Mouse (Mus musculus) stomach, embryonic 16.5 days (tissue): ENCODE results near the gene Ficd. TPM values are rescaled to one million over a fixed set of nuclear protein-coding genes. Genes with fewer than 3 reads are reported as not detected.

ENCODE experiments used
- ATAC-seq: fragments of 200-750 bp; cut with Nextera tagmentation; 2 replicates; pipeline ENCODE4 v1.8.0; 2017; ENCODE audit warnings: moderate number of reproducible peaks, moderate TSS enrichment; ENCODE audit not compliant: insufficient read depth, low FRiP score
- H3K27ac ChIP-seq: fragments of 300-500 bp; sonication (generic); 2 replicates; pipeline ENCODE4 v1.5.1; 2014; ENCODE audit warnings: low read length
- H3K27me3 ChIP-seq: fragments of 300-500 bp; sonication (generic); 2 replicates; pipeline ENCODE4 v1.6.1; 2014; ENCODE audit warnings: low read length, control low read depth, mixed read lengths; ENCODE audit not compliant: control insufficient read depth, insufficient read depth
- H3K36me3 ChIP-seq: fragments of 300-500 bp; sonication (generic); 2 replicates; pipeline ENCODE4 v1.6.1; 2014; ENCODE audit warnings: low read length; ENCODE audit not compliant: control insufficient read depth, insufficient read depth
- H3K4me1 ChIP-seq: fragments of 300-500 bp; sonication (generic); 2 replicates; pipeline ENCODE4 v1.6.1; 2014; ENCODE audit warnings: low read length, control low read depth, mixed read lengths; ENCODE audit not compliant: control insufficient read depth, insufficient read depth
- H3K4me2 ChIP-seq: fragments of 300-500 bp; sonication (generic); 2 replicates; pipeline ENCODE4 v1.6.1; 2014; ENCODE audit warnings: low read depth, low read length, mixed read lengths
- H3K4me3 ChIP-seq: fragments of 300-500 bp; sonication (generic); replicated peaks from 2 replicates; pipeline ENCODE4 v1.5.1; 2014; ENCODE audit warnings: mild to moderate bottlenecking, low read length
- H3K9ac ChIP-seq: fragments of 300-500 bp; sonication (generic); 2 replicates; pipeline ENCODE4 v1.6.1; 2014; ENCODE audit warnings: low read length
- H3K9me3 ChIP-seq: fragments of 300-500 bp; sonication (generic); replicated peaks from 2 replicates; pipeline ENCODE4 v1.6.1; 2016; ENCODE audit warnings: low read length, control low read depth; ENCODE audit not compliant: control insufficient read depth
- WGBS: fragments of 180-500 bp; shearing (Covaris S2); extraction: QIAGEN DNeasy Blood & Tissue Kit; methylation state at CpG from one replicate; pipeline ENCODE4 v1.1.7; 2014; 5-methylcytosine and 5-hydroxymethylcytosine counted together
- polyA plus RNA-seq: library from polyadenylated mRNA; unstranded; fragments of >200 nt; fragmentation: Nextera tagmentation; extraction: Ambion mirVana; gene quantifications from 2 replicates; pipeline ENCODE4 v1.2.1, GENCODE M21; 2015

Gene Ficd
- polyA plus RNA-seq, 1 experiment from 2014 or later = 7.0 TPM

DNA sequence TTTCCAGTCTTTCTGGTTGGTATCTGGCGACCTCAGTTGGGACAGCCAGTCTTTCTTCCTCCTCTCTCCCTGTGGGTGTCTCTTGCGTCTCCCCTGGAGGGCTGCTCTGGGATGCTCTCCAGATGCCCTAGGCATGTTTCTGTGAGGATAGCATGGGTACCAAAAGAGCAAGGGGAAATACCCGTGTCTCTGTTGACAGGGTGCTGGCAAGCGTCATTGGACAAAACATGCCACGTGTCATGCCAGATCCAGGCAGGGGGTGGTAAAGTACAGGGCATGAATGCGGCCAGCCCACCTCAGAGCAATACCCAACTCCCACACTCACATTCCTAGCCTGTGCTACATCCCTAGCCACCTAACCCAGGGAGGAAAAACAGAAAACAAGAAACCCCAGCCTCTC is 9.0 kb upstream of the Ficd start:
- Histone ChIP-seq H3K27ac (no peak overlapping the region), H3K9me3 (no peaks in the 10 kb centered on the region), H3K27me3 (0 out of 2 replicates have a peak, but pooled peaks cover 2% of the 10 kb centered on the region), H3K36me3 (no peaks in the 10 kb centered on the region), H3K4me2 (no peak overlapping the region), H3K4me3 (no peak overlapping the region), H3K9ac (no peak overlapping the region), H3K4me1 (no peaks in the 10 kb centered on the region)
- 60% methylated on average over 6 of the region's 6 CpGs for WGBS
- ATAC-seq = no peak

DNA sequence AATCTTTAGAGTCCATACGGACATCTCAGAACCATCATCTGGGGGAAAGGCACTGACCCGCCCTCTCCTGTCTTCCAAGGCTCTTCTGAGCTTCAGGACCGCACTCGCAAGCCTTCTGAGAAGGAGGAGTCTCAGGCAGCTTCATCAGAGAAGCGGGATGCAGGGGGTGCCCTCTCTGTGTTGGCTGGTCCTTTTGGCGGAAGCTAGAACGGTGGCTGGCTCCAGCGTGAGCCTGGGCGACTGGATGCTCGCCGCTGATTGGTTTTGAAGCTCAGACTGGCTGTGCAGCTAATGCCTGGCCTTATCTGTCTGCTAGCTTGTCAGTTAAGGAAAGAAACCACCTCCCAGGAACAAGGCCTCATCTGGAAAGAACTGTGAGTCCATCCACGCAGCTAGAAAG is 8.4 kb upstream of the Ficd start:
- Histone ChIP-seq H3K27ac (no peak overlapping the region), H3K4me1 (no peaks in the 10 kb centered on the region), H3K27me3 (0 out of 2 replicates have a peak, but pooled peaks cover 2% of the 10 kb centered on the region), H3K9me3 (no peaks in the 10 kb centered on the region), H3K36me3 (no peaks in the 10 kb centered on the region), H3K4me3 (no peak overlapping the region), H3K4me2 (no peak overlapping the region), H3K9ac (no peak overlapping the region)
- 55% methylated on average over 12 of the region's 12 CpGs for WGBS
- ATAC-seq = no peak

DNA sequence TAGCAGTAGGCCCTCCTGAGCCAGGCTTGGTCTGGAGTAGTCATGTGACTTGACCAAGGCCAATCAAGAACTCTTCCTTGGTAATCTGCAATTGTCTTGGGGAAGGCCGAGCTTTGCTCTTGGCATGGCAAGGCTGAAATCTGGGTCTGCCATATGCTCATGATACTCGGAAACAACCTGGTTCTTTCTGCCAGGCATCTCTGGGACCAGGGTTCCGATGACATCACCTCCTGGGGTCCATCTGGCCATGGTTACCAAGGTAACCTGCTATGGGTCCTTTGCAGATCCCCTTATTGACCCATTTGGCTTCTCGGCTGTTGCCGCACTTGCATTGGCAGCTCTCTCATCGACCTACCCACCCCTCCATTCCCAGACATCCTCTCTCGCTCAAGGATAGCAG is 7.6 kb upstream of the Ficd start:
- H3K4me2 ChIP-seq = no peak overlapping the region
- no peak overlapping the region for H3K9ac ChIP-seq
- H3K4me1 ChIP-seq = no peaks in the 10 kb centered on the region
- no peak overlapping the region for H3K4me3 ChIP-seq
- no peaks in the 10 kb centered on the region for H3K36me3 ChIP-seq
- H3K9me3 ChIP-seq = no peaks in the 10 kb centered on the region
- ATAC-seq = no peak
- no peak overlapping the region for H3K27ac ChIP-seq
- 78% methylated on average over 7 of the region's 7 CpGs for WGBS
- 0 out of 2 replicates have a peak, but pooled peaks cover 2% of the 10 kb centered on the region for H3K27me3 ChIP-seq

DNA sequence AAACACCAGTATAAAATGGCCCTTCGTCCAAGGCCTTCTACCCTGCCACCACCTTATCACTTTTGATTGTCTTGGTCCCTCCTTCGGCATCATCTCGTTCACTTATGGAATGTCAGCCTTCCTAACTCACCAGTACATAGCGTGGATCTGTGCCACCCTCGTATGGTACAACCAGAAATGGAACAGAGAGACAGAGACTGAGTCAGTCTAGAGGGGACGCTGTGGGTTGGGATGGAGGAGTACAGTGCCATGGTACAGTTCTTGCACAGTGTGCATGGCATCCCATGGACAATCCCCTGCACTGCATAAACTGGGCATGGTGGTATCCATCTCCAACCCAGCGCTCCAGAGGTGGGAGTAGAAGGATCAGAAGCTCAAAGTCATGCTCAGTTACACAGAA is 6.9 kb upstream of the Ficd start:
- Histone ChIP-seq H3K36me3 (no peaks in the 10 kb centered on the region), H3K27ac (no peak overlapping the region), H3K27me3 (0 out of 2 replicates have a peak, but pooled peaks cover 2% of the 10 kb centered on the region), H3K4me3 (no peak overlapping the region), H3K4me1 (no peaks in the 10 kb centered on the region), H3K9me3 (no peaks in the 10 kb centered on the region), H3K4me2 (no peak overlapping the region), H3K9ac (no peak overlapping the region)
- ATAC-seq = no peak
- WGBS = 85% methylated on average over 7 of the region's 7 CpGs

DNA sequence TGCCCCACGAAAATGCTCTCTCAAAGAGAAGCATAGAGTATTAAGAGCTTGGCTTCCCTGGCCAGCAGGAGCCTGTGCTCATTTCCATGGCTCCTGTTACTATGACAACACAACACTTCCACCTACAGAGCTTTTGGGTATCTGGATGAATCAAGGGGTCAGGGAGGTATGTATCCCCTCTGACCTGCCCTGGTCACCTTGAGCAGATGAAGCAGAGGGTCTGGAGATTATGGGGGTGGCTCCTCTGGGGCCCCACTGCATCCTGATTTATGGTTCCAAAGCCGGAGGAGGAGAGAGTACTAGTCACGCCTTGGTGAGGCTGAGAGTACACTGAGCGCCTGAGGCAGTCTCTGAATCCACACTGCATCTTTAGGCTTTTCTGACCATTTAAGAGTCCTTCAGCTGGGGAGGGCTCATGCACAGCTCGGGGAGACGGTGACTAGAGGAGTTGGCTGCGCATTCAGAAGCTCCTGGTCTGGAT is 4.9 kb upstream of the Ficd start:
- Histone ChIP-seq H3K27ac (no peak overlapping the region), H3K27me3 (0 out of 2 replicates have a peak, but pooled peaks cover 2% of the 10 kb centered on the region)
- ATAC-seq = no peak

DNA sequence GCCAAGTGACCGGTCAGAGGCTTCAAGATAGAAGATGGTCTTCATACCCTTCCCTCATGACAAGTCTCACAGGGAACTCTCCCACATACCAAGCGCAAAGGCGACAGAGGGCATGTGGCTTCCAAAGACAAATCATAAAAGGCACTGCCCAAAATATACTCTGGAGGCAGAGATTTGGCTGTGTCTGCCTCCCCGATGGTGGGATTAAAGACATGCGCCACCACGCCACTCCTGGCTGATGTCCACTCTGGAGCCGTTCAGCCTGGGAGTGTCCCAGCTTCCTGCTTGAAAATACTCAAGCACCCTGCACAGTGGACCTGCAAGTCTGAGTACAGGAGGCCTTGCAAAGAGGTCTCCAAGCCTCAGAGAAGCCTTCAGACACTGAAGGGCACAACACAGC is 4.4 kb upstream of the Ficd start:
- H3K27me3 ChIP-seq = 0 out of 2 replicates have a peak, but pooled peaks cover 2% of the 10 kb centered on the region
- no peak overlapping the region for H3K4me2 ChIP-seq
- H3K9ac ChIP-seq = no peak overlapping the region
- no peak overlapping the region for H3K4me3 ChIP-seq
- peaks cover 4% of the 10 kb centered on the region for H3K4me1 ChIP-seq
- H3K27ac ChIP-seq = no peak overlapping the region
- H3K9me3 ChIP-seq = no peaks in the 10 kb centered on the region
- no peaks in the 10 kb centered on the region for H3K36me3 ChIP-seq
- WGBS = 79% methylated on average over 7 of the region's 7 CpGs
- ATAC-seq = no peak

More for the DNA sequence above, 4.9 kb upstream of the Ficd start:
- H3K4me3 ChIP-seq = no peak overlapping the region
- no peak overlapping the region for H3K4me2 ChIP-seq
- WGBS = 65% methylated on average over 7 of the region's 7 CpGs
- H3K36me3 ChIP-seq = no peaks in the 10 kb centered on the region
- no peaks in the 10 kb centered on the region for H3K9me3 ChIP-seq
- peaks cover 4% of the 10 kb centered on the region for H3K4me1 ChIP-seq
- H3K9ac ChIP-seq = no peak overlapping the region

DNA sequence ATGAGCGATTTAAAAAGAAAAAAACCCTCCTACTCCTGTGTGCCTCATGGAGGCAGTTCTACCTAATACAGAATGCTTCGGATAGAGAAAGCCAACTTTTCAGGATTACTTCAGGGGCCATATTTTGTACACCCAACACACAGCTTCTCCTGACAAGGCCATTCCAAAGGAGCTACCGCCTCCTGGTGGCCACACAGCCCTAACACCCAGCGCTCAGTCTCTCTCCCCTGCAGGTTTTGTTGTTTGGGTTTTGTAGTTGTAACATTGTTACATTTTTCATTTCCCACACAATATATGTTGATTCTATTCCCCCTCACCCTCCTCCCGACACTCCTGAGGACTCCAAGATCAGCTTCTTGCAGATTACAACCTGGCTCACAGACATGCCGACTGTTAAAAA is 3.4 kb upstream of the Ficd start:
- Histone ChIP-seq H3K27ac (no peak overlapping the region), H3K9ac (no peak overlapping the region), H3K27me3 (no peaks in the 10 kb centered on the region), H3K9me3 (no peaks in the 10 kb centered on the region), H3K36me3 (no peaks in the 10 kb centered on the region), H3K4me1 (peaks cover 13% of the 10 kb centered on the region), H3K4me3 (no peak overlapping the region), H3K4me2 (no peak overlapping the region)
- WGBS = 26% methylated on average over 6 of the region's 6 CpGs
- no peak for ATAC-seq

DNA sequence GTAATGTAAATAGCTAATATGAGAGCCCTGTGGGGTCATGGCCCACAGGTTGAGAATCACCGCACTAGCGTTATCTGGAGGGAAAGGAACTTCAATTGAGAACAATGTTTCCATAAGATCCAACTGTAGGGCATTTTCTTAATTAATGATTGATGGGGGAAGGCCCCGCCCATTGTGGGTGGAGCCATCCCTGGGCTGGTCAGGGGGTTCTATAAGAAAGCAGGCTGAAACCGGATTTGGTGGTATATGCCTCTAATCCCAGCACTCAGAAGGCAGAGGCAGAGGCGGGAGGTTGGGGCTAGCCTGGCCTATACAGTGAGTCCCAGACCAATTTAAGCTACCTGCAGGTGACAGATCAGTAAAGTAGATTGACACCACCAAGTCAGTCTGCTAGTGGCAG is 1.2 kb upstream of the Ficd start:
- no peaks in the 10 kb centered on the region for H3K27me3 ChIP-seq
- peaks cover 14% of the 10 kb centered on the region for H3K4me1 ChIP-seq
- H3K4me3 ChIP-seq = no peak overlapping the region
- H3K4me2 ChIP-seq = no peak overlapping the region
- H3K27ac ChIP-seq = no peak overlapping the region
- WGBS = 59% methylated on average over 5 of the region's 5 CpGs
- H3K9ac ChIP-seq = no peak overlapping the region
- H3K36me3 ChIP-seq = peaks cover 9% of the 10 kb centered on the region
- H3K9me3 ChIP-seq = no peaks in the 10 kb centered on the region
- ATAC-seq = no peak

DNA sequence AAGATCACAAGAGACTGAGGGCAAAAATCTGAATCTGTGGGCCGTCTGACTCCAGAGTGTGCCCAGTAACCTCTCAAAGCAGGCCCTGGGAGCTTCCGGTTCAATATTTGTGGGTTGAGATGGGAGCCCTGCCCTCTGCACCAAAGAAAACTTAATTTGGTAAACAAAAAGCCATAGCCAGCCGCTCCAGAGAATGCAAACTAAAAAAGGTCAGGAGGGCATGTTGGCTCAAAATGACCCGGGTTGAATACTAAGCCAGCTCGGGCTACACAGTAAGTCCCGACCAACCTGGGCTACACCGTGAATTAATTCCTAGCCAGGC is 619 bp upstream of the Ficd start:
- Histone ChIP-seq H3K36me3 (peaks cover 9% of the 10 kb centered on the region), H3K27ac (peak overlapping the region; percentile 95), H3K9ac (peak overlapping the region; percentile 76), H3K4me2 (peak overlapping the region; percentile 81), H3K4me3 (peak overlapping the region; percentile 71), H3K9me3 (no peaks in the 10 kb centered on the region), H3K27me3 (no peaks in the 10 kb centered on the region), H3K4me1 (peaks cover 14% of the 10 kb centered on the region)
- no peak for ATAC-seq
- 15% methylated on average over 7 of the region's 7 CpGs for WGBS

DNA sequence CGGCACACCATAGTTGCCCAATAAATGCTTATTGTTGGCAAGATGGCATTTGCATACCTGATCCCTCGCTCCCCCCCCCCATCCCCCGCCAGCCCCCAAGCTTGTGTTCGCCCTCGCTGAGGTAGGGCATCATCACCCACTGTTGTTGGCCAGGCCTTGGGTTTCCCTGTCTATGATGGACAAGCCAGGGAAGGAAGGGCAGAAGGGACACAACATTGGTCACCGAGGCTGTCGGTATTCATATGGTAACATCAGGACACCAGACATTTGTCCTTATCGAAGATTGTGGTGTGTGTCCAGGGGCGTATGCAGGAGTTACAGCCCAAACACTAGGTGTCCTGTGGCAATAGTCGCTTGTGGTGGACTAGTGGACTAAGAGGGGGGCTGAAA is 505 bp downstream of the Ficd start:
- Histone ChIP-seq H3K27me3 (no peaks in the 10 kb centered on the region), H3K27ac (peak overlapping the region; percentile 95), H3K4me2 (peak overlapping the region; percentile 57), H3K4me3 (peak overlapping the region; percentile 71), H3K36me3 (peaks cover 9% of the 10 kb centered on the region), H3K9ac (peak overlapping the region; percentile 78), H3K9me3 (no peaks in the 10 kb centered on the region), H3K4me1 (peaks cover 14% of the 10 kb centered on the region)
- WGBS = 2% methylated on average over 10 of the region's 10 CpGs
- no peak; the same call in 1 of the 2 replicates for ATAC-seq
